Mouse (Mus musculus): ENCODE measurements around the gene Igsf8.

Igsf8 gene

GRCm38 (mm10) chr1:172323801-172324359, 62.4 kb downstream of the Igsf8 start:
- DNase-seq (ENCODE audit: low read depth, low spot score) = no peak

GRCm38 (mm10) chr1:172324725-172325124, 63.3 kb downstream of the Igsf8 start:
- DNase-seq (ENCODE audit: low read depth, low spot score) = no peak

GRCm38 (mm10) chr1:172325680-172326535, 64.5 kb downstream of the Igsf8 start:
- DNase-seq (ENCODE audit: low read depth, low spot score) = no peak

DNA sequence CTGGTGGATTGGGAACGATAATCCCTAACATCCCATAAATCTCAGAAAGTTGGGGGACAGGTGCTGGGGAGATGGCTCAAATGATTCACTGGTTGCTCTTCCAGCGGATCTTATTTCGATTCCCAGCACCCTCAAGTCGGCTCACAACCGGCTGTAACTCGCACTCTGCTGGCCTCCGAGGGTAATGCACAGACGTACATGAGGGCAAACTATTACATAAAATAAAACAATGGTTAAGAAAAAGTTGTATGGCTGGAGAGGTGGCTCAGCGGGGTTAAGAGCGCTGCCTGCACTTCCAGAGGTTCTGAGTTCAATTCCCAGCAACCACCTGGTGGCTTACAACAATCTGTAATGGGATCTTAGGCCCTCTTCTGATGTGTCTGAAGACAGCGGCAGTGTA, 65.2 kb downstream of the Igsf8 start:
- DNase-seq (ENCODE audit: low read depth, low spot score) = no peak

DNA sequence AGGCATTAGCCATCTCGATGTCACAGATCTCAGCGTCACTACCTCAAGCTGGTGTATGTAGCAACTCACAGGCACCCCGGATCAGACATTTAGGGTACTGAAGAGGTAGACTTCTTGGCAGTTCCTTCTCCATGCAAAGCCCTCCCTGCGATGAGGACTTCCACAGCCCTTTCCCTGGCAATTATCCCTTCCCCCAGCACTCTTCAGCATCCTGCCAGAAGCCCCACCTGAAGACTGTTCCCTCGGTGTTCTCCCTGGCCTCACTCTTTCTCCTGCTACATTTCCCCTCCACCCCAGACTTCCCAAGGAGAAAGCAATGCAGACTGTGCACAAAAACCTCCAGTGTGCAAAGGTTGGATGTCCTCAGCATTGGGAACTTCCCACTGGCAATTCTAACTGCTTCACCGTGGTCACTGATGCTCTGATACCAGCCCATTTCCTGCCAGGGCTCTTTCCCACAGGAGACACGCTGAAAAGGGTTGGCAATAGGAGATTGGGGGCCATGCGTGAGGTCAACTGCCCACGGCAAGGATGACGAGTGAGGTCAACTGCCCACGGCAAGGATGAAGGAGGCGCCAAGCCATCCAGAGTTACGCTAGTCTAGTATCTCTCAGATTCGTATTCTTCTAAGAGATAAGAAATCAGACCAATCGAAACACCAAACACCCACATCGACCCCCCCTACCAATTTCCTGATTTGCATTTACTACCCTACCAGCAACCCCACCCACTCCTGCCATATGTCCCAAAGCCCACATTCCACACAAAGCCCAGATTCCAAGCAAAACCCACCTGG, 66.0 kb downstream of the Igsf8 start:
- no peak for DNase-seq (ENCODE audit: low read depth, low spot score)

DNA sequence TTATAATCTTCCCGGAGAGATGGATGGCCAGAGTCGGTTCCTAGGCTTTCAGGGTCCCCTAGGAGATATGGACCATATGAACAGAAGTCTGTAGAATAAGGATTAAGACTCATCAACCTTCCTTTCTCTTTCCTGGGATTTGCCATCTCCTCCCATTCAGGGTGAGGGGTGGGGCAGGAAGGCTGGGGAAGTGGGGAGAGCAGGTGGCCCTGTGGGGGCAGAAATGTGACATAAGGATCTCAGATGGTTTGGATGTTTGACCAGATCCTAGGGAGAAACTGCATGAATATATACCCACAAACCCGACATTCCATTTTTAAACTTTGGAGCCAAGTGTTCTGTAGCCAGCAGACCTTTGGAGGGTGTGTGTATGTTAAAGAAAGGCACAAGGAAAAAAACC, 66.6 kb downstream of the Igsf8 start:
- DNase-seq (ENCODE audit: low read depth, low spot score) = no peak

DNA sequence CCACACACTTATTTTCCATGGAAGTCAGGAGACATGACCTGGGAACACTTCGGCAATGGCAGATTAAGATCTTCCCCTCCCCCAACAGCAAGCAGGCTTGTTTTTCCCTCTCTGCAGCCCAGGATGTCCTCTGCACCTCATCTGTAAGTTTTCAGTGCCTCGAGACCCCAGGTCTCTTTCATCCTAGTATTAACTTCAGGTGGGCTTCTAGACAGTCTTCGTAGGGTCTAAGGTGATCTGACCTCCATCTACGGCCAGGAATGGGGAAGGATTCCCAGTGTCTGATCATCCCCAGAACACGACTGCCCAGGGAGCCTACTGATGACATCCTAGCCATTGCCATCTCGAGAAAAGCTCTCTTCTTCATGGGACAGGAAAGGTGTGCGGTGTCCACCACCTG, 67.0 kb downstream of the Igsf8 start:
- no peak for DNase-seq (ENCODE audit: low read depth, low spot score)

DNA sequence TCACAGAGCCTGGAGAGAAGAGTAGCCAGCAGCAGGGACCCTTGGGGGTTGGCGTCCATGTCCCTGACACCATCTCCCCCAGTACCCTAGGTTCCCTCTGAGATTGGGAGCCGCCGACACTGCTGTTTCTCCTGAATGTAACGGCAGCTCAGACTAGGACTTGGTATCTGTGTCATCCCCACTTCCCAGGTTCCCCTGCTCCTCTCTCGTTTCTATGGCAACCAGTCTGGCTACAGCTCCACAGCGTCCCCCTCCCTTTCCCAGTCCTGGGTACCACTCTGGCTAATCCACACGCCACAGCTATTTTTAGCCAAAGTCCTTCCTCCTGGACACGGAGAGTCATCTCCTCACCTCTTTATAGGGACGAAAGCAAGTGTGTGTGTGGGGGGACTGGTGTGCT, 67.7 kb downstream of the Igsf8 start, which contains the start of gene Kcnj9:
Gene Kcnj9 (minus strand): TSS at position 188 of the 400 bp plus-strand sequence.
- peak; percentile 82 for DNase-seq (ENCODE audit: low read depth, low spot score)

DNA sequence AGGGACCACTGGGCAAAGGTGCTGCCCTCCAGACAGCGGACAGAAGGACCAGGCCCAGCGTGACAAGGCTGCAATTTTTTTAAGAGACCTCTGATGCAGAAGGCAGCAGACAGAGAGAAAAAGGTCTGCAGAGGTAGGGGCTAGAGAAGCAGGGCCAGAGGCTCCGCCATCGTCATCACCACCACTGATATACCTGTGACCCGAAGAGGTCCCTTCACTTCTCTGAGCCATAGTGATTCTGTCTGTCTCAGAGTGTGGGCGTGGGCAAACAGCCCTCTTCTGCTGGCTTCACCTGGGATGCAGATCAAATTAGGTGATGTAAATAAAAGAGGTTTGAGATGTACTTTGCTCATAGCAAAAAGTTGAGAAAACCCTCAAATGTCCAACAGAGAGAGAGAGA, 68.2 kb downstream of the Igsf8 start:
- no peak for DNase-seq (ENCODE audit: low read depth, low spot score)

- DNase-seq (ENCODE audit: low read depth, low spot score) = no peak
Measured at GRCm38 (mm10) chr1:172331422-172331947, 70.0 kb downstream of the Igsf8 start.

- DNase-seq (ENCODE audit: low read depth, low spot score) = no peak
Measured at GRCm38 (mm10) chr1:172332925-172333324, 71.5 kb downstream of the Igsf8 start.

- no peak for DNase-seq (ENCODE audit: low read depth, low spot score)
Measured at GRCm38 (mm10) chr1:172333512-172333911, 72.1 kb downstream of the Igsf8 start.

DNA sequence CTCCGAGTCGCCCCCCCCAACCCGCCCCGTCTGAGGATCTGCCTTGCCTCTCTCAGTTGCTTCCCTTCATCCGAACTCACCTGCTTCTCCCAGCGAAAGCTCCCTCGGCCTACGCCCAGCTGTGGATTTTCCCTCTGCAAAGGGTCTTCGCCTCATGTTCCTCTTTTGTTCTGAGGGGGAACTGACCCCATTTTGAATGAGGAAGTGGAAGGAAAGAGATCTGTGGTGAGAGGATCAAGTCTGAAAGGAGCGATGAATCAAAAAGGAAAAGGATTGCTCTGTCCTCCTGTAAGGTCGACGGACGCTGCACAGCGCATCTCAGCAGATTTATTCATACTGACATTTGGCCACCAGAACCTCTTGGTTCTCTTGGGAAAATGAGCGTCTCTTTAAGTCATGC, 74.4 kb downstream of the Igsf8 start:
- no peak for DNase-seq (ENCODE audit: low read depth, low spot score)

DNA sequence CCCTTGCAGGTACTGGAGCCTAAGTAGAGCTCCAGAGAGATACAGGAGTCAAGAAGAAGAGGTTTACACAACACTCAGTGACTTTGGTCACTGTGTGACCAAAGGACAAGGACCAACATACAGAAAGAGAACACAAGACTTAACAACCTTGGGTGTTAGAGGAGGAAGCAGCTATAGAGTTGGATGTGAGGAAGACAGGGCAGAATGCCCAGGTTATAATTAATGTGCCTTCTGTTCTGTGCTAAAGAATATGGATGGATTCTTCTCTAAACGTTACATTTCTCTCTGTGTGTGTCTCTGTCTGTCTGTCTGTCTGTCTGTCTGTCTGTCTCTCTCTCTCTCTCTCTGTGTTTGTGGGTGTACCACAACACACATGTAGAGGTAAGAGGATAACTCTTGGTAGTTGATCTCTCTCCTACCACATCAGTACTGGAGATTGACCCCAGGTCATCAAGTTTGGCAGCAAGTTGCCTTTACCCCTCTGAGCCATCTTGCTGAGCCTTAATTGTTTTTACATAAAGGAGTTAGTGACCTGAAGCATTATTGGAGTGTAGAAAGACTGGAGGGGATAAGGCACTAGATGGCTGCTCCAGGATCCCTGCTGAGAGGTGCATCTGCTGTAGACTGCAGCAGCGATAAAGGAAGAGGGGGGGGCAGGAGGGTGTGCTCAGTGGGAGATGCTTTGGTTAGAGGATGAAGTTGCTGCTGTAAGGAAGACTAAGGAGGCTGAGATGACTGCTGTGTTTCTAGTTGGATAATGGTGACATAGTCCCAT, 76.2 kb downstream of the Igsf8 start:
- DNase-seq (ENCODE audit: low read depth, low spot score) = no peak

DNA sequence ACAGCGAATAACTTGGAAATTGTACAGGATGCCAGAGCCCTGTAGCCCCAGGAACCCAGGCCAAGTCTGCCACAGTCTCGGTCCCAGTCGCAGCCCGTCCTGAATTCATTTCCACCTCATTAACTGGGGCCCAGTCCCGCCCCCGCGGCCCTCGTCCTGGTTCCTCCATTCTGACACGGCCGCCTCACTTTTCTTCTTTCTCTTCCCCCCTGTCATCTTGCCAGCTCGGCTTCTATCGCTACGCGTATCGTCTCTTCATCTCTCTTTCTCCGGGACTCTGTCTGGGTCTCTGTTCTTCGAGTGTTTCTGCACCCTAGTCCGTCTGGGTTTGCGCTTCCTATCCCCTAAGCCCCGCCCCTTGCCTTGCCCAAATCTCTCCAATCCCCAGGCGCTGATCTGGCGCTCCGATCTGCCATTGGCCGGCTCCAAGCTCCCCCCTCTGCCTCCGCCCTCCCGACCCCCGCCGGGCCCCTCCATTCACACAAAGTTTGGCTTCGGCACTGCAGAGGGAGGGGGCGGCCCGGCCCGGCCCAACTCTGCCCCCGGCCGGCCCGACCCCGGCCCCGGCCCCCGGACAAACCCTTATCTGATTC, 79.4 kb downstream of the Igsf8 start, which contains the start of gene Kcnj10:
Gene Kcnj10 (plus strand): TSS at position 482 of the 593 bp plus-strand sequence.
- peak; percentile 68 for DNase-seq (ENCODE audit: low read depth, low spot score)

DNA sequence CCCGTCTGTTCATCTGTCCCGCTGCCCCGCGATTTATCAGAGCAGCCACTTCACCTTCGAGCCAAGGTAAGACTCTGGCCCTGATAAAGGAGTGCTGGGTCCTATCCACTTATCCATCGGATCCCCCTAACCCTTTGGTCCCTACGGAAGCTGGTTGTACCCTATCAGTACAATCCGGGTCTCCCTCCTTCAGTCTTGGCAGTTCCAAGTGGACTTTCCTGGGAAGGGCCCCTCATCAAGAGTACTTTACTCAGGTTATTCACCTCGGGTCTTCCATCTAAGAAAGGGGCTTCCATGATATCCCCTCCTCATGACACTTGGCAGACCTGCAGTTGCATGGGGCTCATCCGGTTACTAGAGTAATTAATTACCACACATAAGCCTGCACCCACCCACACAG, 79.9 kb downstream of the Igsf8 start:
- DNase-seq (ENCODE audit: low read depth, low spot score) = no peak

GRCm38 (mm10) chr1:172342729-172343128, 81.3 kb downstream of the Igsf8 start:
- DNase-seq (ENCODE audit: low read depth, low spot score) = peak; percentile 59

- no peak for DNase-seq (ENCODE audit: low read depth, low spot score)
Measured at GRCm38 (mm10) chr1:172343914-172344313, 82.5 kb downstream of the Igsf8 start.

DNA sequence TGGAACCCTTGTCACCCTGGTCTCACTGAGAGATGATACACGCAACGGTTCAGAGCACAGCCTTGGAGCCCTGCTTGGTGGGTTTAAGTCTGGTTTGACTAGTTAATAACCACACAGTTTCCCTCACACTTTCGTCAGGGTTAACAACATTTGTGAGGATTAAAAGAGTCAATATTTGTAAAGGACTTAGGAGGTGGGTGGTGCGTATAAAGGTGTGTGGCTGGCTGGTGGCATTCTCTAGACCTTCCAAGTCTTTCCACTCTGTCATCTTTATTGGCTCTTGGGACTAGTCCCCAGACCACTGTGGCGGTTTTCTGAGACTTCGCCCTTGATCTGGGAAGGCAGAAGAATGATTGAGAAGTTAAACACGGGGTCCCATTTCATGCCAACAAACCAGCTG, 83.4 kb downstream of the Igsf8 start:
- no peak for DNase-seq (ENCODE audit: low read depth, low spot score)

DNA sequence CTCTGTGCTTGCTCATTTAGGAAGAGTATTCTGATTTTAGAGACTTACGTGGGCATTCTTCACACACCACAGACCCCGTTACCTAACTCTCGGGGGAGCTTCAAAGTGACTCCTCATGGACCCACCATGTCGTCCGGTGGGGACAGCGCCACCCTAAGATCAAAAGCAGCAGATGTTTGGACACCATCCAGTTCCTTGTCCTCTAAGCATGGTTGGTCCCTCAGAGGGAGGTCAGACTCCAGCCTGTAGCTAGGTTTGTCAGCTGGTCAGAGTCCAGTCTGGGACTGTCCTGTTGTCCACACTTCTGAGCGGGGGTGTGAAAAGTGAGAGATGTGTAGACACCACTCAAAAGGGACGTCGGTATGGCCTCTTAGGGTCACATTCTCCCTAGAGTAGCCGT, 85.3 kb downstream of the Igsf8 start:
- DNase-seq (ENCODE audit: low read depth, low spot score) = no peak

DNA sequence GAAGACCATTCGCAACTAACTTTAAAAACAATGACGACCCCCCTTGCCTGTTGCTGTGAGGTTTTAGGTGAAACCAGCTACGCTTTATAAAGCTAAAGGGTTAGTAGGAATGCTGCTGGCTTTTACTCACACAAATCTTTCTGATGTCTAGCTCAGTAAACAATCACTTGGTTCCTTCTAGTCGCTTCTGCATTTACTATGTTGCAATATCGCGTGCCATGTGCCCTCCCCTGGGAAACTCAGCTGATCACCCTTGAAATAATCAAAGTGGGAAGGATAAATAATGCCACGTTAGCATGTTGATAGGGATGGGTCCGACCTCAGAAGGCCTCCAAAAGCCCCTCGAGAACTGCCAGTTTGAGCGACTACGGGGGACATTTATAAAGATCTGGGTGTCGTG, 85.9 kb downstream of the Igsf8 start:
- no peak for DNase-seq (ENCODE audit: low read depth, low spot score)
